Mouse (Mus musculus) intestine, embryonic 15.5 days (tissue): Measurements from ENCODE around the gene Socs5. TPM values are rescaled to one million over a fixed set of nuclear protein-coding genes. Genes with fewer than 3 reads are reported as not detected.

Experiments
- ATAC-seq: fragments of 200-750 bp; cut with Nextera tagmentation; 2 replicates; pipeline ENCODE4 v1.8.0; 2017; ENCODE audit warnings: moderate TSS enrichment, moderate library complexity
- H3K27ac ChIP-seq: fragments of 300-500 bp; sonication (generic); 2 replicates; pipeline ENCODE4 v1.5.1; 2015; ENCODE audit warnings: mild to moderate bottlenecking, inconsistent platforms
- H3K27me3 ChIP-seq: fragments of 300-500 bp; sonication (generic); replicated peaks from 2 replicates; pipeline ENCODE4 v1.6.1; 2015; ENCODE audit warnings: inconsistent platforms
- H3K36me3 ChIP-seq: fragments of 300-500 bp; sonication (generic); 2 replicates; pipeline ENCODE4 v1.6.1; 2015; ENCODE audit warnings: inconsistent platforms
- H3K4me1 ChIP-seq: fragments of 300-500 bp; sonication (generic); replicated peaks from 2 replicates; pipeline ENCODE4 v1.6.1; 2015; ENCODE audit warnings: inconsistent platforms
- H3K4me2 ChIP-seq: fragments of 300-500 bp; sonication (generic); replicated peaks from 2 replicates; pipeline ENCODE4 v1.6.1; 2015; ENCODE audit warnings: mild to moderate bottlenecking, inconsistent platforms
- H3K4me3 ChIP-seq: fragments of 300-500 bp; sonication (generic); replicated peaks from 2 replicates; pipeline ENCODE4 v1.5.1; 2015; ENCODE audit warnings: inconsistent platforms
- H3K9ac ChIP-seq: fragments of 300-500 bp; sonication (generic); 2 replicates; pipeline ENCODE4 v1.6.1; 2015; ENCODE audit warnings: inconsistent platforms
- H3K9me3 ChIP-seq: fragments of 300-500 bp; sonication (generic); 2 replicates; pipeline ENCODE4 v1.6.1; 2016; ENCODE audit warnings: inconsistent platforms
- WGBS: fragments of 180-500 bp; shearing (Covaris S2); methylation state at CpG from one replicate; pipeline ENCODE4 v1.1.7; 2015; 5-methylcytosine and 5-hydroxymethylcytosine counted together
- polyA plus RNA-seq: library from polyadenylated mRNA; unstranded; fragments of >200 nt; fragmentation: Nextera tagmentation; extraction: Ambion mirVana; gene quantifications from 2 replicates; pipeline ENCODE4 v1.2.1, GENCODE M21; 2015

Gene Socs5
- polyA plus RNA-seq, 1 experiment from 2014 or later, result 10.7 TPM

DNA sequence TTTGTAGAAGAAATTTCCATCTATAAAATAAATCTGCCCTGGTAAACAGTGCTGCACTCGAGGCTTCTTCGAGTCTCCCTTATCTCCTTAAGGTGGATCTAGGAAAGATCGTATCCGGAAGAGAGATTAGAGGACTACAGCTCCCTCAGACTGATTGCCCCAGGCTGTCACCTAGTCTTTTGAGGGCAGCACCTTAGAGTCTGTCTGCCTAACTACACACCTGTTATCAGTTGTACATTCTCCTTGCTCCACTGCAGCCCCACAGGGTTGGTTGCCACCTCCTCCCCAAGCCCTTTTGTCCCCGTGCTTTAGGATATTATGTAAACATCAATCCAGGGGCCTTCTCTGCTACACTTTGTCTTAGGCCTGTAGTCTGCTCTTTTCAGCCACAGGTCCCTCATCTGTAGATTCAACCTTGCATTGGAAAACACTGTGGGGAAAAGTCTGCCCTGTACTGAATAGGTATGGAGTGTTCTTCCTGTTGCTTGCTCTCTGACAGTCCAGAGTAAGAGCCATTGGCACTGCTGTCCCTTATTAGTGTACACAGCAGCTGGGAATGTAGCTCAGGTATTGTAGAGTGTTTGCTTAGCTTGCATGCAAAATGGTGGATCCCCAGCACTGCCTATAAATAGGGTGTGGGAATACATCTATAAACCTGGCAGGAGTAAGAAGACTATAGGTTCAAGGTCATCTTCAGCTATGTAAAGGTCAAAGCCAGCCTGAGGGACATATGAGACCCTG, 5.5 kb downstream of the Socs5 start:
- H3K9ac ChIP-seq, result no peak overlapping the region
- peak; percentile 54 for ATAC-seq
- no peaks in the 10 kb centered on the region for H3K27me3 ChIP-seq
- H3K4me2 ChIP-seq, result no peak overlapping the region
- no peaks in the 10 kb centered on the region for H3K9me3 ChIP-seq
- no peaks in the 10 kb centered on the region for H3K36me3 ChIP-seq
- no peak overlapping the region for H3K4me3 ChIP-seq
- 0 out of 2 replicates have a peak overlapping the region, but pooled peaks have one; percentile 34 for H3K27ac ChIP-seq
- 41% methylated on average over 5 of the region's 5 CpGs for WGBS
- peaks cover 6% of the 10 kb centered on the region; the same call in 1 of the 2 replicates for H3K4me1 ChIP-seq

DNA sequence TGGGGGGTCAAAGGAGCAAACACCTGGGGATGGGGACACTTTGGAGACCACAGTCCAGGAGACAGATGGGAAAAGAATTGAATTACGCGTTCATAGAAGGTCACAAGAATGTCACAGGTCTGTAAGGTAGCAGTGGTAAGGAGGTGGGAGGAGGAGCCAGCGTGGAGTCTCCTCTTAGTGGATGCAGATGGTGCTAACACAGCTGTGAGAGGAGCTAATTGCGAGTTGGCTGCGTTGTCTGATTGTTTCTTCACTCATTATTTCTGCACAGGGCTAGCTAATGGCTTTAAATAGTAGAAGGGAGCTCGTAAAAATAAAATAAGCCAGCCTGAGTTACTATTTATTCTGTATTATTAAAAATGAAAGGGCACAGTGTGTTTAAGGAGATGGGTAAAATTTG, 8.1 kb downstream of the Socs5 start:
- WGBS, result 77% methylated on average over 6 of the region's 6 CpGs
- peaks cover 3% of the 10 kb centered on the region; the same call in 1 of the 2 replicates for H3K4me1 ChIP-seq
- H3K9me3 ChIP-seq, result no peaks in the 10 kb centered on the region
- H3K27ac ChIP-seq, result no peak overlapping the region
- no peak overlapping the region for H3K4me3 ChIP-seq
- no peak for ATAC-seq
- no peak overlapping the region for H3K4me2 ChIP-seq
- no peaks in the 10 kb centered on the region for H3K36me3 ChIP-seq
- H3K27me3 ChIP-seq, result no peaks in the 10 kb centered on the region
- no peak overlapping the region for H3K9ac ChIP-seq

DNA sequence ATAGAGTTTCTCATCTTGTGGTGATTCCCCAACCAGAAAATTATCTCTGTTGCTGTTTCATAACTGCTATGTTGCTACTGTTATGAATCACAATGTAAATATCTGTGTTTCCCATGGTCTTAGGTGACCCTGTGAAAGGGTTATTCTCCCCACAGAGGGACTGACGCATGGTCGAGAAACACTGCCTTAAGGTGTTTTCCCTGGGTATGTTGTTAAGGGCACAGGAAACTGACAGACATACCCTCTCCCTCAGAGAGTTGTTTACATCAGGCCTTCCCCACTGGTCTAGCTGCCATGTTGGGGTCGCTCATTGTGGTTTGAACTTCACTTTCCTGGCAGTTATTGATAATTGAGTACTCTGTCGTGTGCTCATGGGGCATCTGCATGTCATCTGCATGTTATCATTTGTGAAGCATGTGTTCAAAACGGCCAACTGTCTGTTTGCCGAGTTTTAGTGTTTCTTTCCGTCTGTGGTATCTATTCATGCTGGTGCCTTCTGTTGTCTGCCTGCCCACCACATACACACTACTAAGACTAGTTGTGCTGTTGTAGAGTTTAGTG, 11.6 kb downstream of the Socs5 start:
- H3K36me3 ChIP-seq, result no peaks in the 10 kb centered on the region
- H3K27me3 ChIP-seq, result no peaks in the 10 kb centered on the region
- H3K4me3 ChIP-seq, result no peak overlapping the region
- no peak for ATAC-seq
- 82% methylated on average over 7 of the region's 7 CpGs for WGBS
- H3K4me1 ChIP-seq, result no peaks in the 10 kb centered on the region
- H3K4me2 ChIP-seq, result no peak overlapping the region
- no peak overlapping the region for H3K9ac ChIP-seq
- no peak overlapping the region for H3K27ac ChIP-seq
- no peaks in the 10 kb centered on the region for H3K9me3 ChIP-seq

DNA sequence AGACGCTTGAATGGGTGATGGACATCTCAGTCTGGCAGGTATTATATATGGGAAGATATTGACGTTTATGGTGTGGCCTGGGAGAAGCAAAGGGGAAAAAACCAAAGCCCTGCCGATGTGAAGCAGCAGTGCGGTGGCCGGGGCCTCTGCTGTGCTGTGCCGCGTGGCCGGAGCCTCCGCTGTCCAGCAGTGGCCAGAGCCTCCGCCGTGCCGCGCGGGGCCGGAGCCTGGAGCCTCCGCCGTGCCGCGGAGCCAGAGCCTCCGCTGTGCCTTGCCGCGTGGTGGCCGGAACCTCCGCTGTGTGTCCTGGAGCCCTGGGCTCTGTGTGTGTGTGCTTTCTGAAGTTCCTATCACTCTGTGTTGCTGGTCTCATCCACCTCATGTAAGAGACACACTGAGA, 17.9 kb downstream of the Socs5 start:
- WGBS, result 48% methylated on average over 24 of the region's 24 CpGs
- Histone ChIP-seq H3K9ac (peak overlapping the region; percentile 15; the same call in 1 of the 2 replicates), H3K27me3 (no peaks in the 10 kb centered on the region), H3K9me3 (no peaks in the 10 kb centered on the region), H3K4me1 (no peaks in the 10 kb centered on the region), H3K36me3 (no peaks in the 10 kb centered on the region), H3K4me2 (peak overlapping the region; percentile 52), H3K27ac (no peak overlapping the region), H3K4me3 (no peak overlapping the region)
- peak; percentile 39; the same call in 1 of the 2 replicates for ATAC-seq

DNA sequence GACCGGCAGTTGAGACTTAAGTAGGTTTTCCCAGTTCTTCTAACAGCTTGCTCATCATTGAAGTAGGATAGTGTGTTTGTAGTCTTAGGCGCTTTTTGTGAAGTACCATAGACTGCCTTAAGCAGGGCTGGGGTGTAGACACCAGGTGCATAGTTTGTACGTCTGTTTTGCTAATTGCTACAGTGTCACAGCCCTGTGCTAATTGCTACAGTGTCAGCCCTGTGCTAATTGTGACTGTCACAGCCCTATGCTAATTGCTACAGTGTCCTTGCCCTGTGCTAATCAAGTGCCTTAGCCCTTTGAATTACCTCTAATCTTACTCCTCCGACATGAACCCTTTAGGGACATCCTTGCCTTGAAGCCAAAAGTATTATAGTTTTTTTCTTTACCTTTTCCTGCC, 24.8 kb downstream of the Socs5 start:
- Histone ChIP-seq H3K27me3 (no peaks in the 10 kb centered on the region), H3K9ac (no peak overlapping the region), H3K4me3 (no peak overlapping the region), H3K9me3 (no peaks in the 10 kb centered on the region), H3K36me3 (peaks cover 4% of the 10 kb centered on the region; the same call in 1 of the 2 replicates), H3K4me1 (no peaks in the 10 kb centered on the region), H3K27ac (no peak overlapping the region), H3K4me2 (no peak overlapping the region)
- ATAC-seq, result no peak
- 83% methylated on average over 4 of the region's 4 CpGs for WGBS

DNA sequence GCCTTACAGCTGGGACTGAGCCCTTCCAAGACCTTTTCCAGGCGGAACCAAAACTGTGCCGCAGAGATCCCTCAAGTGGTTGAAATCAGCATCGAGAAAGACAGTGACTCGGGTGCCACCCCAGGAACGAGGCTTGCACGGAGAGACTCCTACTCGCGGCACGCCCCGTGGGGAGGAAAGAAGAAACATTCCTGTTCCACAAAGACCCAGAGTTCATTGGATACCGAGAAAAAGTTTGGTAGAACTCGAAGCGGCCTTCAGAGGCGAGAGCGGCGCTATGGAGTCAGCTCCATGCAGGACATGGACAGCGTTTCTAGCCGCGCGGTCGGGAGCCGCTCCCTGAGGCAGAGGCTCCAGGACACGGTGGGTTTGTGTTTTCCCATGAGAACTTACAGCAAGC, 26.3 kb downstream of the Socs5 start:
- Histone ChIP-seq H3K36me3 (peaks cover 4% of the 10 kb centered on the region; the same call in 1 of the 2 replicates), H3K9me3 (no peaks in the 10 kb centered on the region), H3K27ac (no peak overlapping the region), H3K27me3 (no peaks in the 10 kb centered on the region), H3K4me3 (no peak overlapping the region), H3K9ac (no peak overlapping the region), H3K4me2 (peak overlapping the region; percentile 23; the same call in 1 of the 2 replicates), H3K4me1 (no peaks in the 10 kb centered on the region)
- ATAC-seq, result no peak
- WGBS, result 71% methylated on average over 23 of the region's 23 CpGs

DNA sequence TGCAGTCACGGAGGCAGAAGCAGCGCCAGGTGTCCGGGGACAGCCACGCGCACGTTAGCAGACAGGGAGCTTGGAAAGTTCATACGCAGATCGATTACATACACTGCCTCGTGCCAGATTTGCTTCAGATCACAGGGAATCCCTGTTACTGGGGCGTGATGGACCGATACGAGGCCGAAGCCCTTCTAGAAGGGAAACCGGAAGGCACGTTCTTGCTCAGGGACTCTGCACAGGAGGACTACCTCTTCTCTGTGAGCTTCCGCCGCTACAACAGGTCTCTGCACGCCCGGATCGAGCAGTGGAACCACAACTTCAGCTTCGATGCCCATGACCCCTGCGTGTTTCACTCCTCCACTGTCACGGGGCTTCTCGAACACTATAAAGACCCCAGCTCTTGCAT, 27.2 kb downstream of the Socs5 start:
- Histone ChIP-seq H3K27me3 (no peaks in the 10 kb centered on the region), H3K36me3 (peaks cover 4% of the 10 kb centered on the region; the same call in 1 of the 2 replicates), H3K9ac (no peak overlapping the region), H3K4me3 (no peak overlapping the region), H3K4me1 (no peaks in the 10 kb centered on the region), H3K4me2 (no peak overlapping the region), H3K9me3 (no peaks in the 10 kb centered on the region), H3K27ac (no peak overlapping the region)
- WGBS, result 93% methylated on average over 24 of the region's 24 CpGs
- ATAC-seq, result no peak

DNA sequence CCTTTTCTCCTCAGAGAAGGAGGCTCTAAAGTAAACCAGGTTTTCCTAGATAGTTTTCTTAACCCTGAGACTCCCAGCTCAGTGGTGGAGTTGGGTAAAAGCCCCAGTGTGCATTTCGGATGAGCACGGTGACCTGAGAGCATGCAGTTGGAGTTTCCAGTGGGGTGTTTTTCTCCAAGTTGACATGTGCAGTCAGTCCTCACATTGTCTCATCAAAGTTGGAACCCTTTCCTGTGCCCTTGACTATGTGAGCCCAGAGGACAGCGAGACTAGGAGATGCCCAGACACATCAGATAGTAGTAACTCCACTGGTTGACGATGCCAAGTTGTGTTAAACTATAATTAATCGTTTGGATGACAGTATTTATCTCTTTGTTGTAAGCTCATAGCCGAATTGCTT, 28.3 kb downstream of the Socs5 start:
- H3K27ac ChIP-seq, result no peak overlapping the region
- no peak overlapping the region for H3K4me3 ChIP-seq
- H3K9me3 ChIP-seq, result no peaks in the 10 kb centered on the region
- no peaks in the 10 kb centered on the region for H3K27me3 ChIP-seq
- no peak overlapping the region for H3K4me2 ChIP-seq
- H3K9ac ChIP-seq, result no peak overlapping the region
- no peaks in the 10 kb centered on the region for H3K4me1 ChIP-seq
- 82% methylated on average over 6 of the region's 6 CpGs for WGBS
- H3K36me3 ChIP-seq, result peaks cover 4% of the 10 kb centered on the region; the same call in 1 of the 2 replicates
- ATAC-seq, result no peak

DNA sequence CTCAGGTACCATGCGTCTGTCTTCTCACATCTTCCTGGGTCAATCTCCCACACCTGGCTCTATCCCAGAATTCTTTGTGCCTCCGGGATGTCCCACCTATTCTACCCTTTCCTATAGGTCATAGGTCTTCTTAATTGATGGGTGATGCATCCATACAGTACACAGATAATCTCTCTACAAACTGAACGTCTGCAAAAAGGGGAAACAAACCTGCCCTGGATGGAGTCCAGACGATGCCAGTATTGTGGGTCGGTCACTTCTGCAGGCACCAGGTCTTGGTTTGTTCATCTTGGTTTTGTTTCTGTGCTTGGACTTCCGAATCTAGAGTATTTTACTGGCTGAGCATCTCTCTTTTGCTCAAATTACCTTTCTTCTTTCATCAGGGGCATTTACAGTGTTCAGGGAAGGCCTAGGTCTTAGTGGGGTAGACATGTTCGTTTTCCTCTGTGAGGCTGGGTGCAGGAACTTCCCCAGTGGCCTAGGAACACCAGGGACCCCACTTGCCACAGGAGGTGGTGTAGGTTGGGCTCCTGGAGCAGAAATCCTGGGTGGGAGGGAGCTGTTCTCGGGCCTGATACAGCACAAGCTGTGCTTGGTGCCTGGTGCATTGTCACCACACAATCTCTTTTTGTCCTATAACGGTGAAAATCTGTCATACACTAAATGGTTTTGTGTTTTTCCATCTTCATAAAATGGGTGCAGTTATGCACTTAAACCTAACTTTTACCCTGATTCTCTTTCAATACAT, 33.9 kb downstream of the Socs5 start:
- Histone ChIP-seq H3K4me3 (no peak overlapping the region), H3K36me3 (no peaks in the 10 kb centered on the region), H3K4me2 (no peak overlapping the region), H3K9ac (no peak overlapping the region), H3K27me3 (no peaks in the 10 kb centered on the region), H3K4me1 (no peaks in the 10 kb centered on the region), H3K9me3 (no peaks in the 10 kb centered on the region), H3K27ac (no peak overlapping the region)
- WGBS, result 84% methylated on average over 9 of the region's 9 CpGs
- no peak for ATAC-seq

DNA sequence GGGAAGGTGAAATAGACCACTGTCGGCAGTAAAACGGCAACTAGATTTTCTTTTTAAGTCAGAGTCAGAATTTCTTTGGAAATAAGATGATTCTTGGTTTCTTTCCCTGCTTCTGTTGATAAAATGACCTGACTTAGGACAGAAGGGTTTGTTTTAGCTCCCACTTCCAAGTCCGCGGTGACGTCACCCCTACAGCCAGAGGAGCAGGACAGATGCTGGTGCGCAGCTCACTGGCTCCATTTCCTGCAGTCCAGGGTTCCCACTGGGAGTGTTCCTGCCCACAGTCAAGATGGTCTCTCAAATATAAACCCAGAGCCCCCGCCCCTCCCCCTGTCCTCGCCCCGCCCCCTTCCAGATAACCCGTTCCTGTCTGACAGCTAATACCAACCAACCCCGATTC, 34.8 kb downstream of the Socs5 start:
- H3K27ac ChIP-seq, result no peak overlapping the region
- no peak overlapping the region for H3K4me3 ChIP-seq
- no peaks in the 10 kb centered on the region for H3K4me1 ChIP-seq
- H3K9me3 ChIP-seq, result no peaks in the 10 kb centered on the region
- ATAC-seq, result peak; percentile 87
- WGBS, result 35% methylated on average over 11 of the region's 11 CpGs
- no peaks in the 10 kb centered on the region for H3K27me3 ChIP-seq
- no peak overlapping the region for H3K9ac ChIP-seq
- H3K4me2 ChIP-seq, result 0 out of 2 replicates have a peak overlapping the region, but pooled peaks have one; percentile 18
- H3K36me3 ChIP-seq, result no peaks in the 10 kb centered on the region

DNA sequence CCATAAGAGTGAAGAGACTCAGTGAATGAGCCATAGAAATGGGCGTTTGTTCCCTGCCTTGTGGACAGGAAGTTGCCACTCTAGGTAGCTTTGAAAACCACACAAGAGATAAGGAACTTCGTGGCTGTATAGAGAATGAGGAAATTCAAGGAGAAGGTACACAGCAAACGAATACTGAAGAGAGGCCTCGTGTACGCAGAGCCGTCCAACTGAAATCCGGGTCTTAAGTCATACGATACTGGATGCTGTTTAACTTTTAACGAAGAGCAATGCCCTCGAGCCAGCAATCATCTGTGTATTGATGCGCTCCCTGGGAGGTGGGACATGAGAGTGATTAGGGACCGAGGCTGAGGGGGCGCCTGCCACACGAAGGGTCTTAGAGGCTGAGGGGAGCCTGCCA, 35.7 kb downstream of the Socs5 start:
- Histone ChIP-seq H3K27me3 (no peaks in the 10 kb centered on the region), H3K4me1 (no peaks in the 10 kb centered on the region), H3K9me3 (no peaks in the 10 kb centered on the region), H3K4me3 (no peak overlapping the region), H3K9ac (no peak overlapping the region), H3K36me3 (no peaks in the 10 kb centered on the region), H3K27ac (no peak overlapping the region), H3K4me2 (no peak overlapping the region)
- 59% methylated on average over 14 of the region's 14 CpGs for WGBS
- ATAC-seq, result no peak

DNA sequence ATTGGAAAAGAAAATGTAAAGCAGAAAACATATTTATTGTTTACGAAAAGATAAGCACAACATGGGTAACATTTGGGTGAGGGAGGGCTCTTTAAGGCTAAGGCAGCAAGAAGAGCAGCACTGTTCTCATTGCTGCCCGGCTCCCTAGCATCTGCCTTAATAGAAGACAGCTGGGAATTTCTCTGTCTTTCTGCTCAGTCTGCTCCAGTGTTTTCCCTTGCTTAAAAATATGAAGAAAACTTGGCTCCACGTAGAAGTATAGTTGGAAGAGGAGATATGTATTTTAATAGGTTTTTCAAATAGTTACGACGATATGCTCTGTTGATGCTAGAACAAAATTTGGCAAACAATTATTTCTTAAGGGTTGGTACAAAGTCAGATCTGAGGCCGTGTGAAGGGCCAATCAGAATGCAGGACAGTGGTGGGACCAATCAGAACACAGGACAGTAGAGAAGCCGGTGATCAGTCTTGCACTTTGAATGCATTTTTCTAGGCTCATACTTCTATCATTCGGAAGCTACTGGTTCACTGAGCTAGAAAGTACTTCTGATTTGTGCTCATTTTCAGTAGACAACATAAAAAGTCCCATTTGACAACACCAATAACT, 39.0 kb downstream of the Socs5 start:
- Histone ChIP-seq H3K4me2 (no peak overlapping the region), H3K9ac (no peak overlapping the region), H3K27me3 (no peaks in the 10 kb centered on the region), H3K4me1 (no peaks in the 10 kb centered on the region), H3K9me3 (no peaks in the 10 kb centered on the region), H3K36me3 (no peaks in the 10 kb centered on the region), H3K27ac (no peak overlapping the region), H3K4me3 (no peak overlapping the region)
- WGBS, result 78% methylated on average over 8 of the region's 8 CpGs
- no peak for ATAC-seq
